ENCODE assay signal across 8 mouse cellular contexts in the genomic region with DNA sequence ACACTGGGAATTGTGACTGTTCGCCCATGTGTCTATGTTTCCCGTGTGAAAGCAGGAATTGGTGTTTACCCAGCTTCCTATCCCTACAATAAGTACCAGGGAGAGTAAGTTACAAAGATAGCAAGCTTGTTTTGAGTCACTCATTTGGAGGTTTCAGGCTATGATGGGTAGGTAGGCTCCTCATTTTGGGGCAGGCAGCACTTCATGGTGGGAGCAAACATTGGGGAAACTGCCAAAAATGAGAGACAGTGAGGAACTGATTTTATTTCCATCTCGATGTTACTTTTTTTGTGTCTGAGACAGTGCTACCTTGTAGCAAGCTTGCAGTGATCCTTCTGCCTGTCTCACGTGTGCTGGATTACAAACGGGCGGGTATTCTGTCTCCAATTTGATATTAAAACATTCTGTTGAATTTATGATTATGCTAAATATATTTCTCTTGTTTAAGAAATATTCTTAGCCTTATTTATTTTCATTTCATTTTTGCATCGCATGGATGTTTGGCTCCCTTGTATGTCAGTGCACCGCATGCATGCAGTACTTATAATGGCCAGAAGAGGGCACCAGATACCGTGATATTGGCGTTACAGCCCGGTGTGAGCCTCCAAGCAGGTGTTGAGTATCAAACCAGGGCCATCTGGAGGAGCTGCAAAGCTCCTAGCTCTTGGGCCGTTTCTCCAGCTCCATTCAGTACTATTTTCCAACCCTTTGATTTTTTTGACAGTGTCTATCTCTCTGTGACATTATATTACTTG.
DNase-seq lines count a peak whose midpoint lies in the region; ATAC-seq lines count a peak whose summit lies in the region.

No protein-coding gene starts in this region.

- H3K9me3 ChIP-seq in midbrain, embryonic 11.5 days (ENCODE audit: control insufficient read depth, low read length) = no peaks in the 10 kb centered on the region
- no peaks in the 10 kb centered on the region for H3K9me3 ChIP-seq in midbrain, embryonic 15.5 days
- no peaks in the 10 kb centered on the region for H3K9me3 ChIP-seq in limb, embryonic 10.5 days (replicated peaks)

- peak; percentile 91 for DNase-seq in midbrain, embryonic 11.5 days (ENCODE audit: low spot score, missing footprints)
- DNase-seq in adipocyte (ENCODE audit: low spot score) = peak; percentile 8
- DNase-seq in kidney, adult 8-10 months = peak; percentile 7 to 69
- DNase-seq in limb, embryonic 10.5 days (ENCODE audit: low spot score) = peak; percentile 64
- peak; percentile 20 for DNase-seq in retina, postnatal 7 days (ENCODE audit: low read depth, low spot score)
- DNase-seq in natural killer cell, adult 2 months (ENCODE audit: low spot score in 2 of 2) = no peak

- no peak overlapping the region for H3K4me3 ChIP-seq in midbrain, embryonic 11.5 days (ENCODE audit: low read depth, low read length)
- H3K4me3 ChIP-seq in midbrain, embryonic 15.5 days = no peak overlapping the region
- no peak overlapping the region for H3K4me3 ChIP-seq in limb, embryonic 10.5 days

- no peak overlapping the region for H3K9ac ChIP-seq in midbrain, embryonic 11.5 days (ENCODE audit: low read length)
- no peak overlapping the region for H3K9ac ChIP-seq in midbrain, embryonic 15.5 days

- H3K4me1 ChIP-seq in midbrain, embryonic 11.5 days (ENCODE audit: control insufficient read depth, insufficient read depth, low read length) = no peaks in the 10 kb centered on the region
- no peaks in the 10 kb centered on the region for H3K4me1 ChIP-seq in midbrain, embryonic 15.5 days
- H3K4me1 ChIP-seq in limb, embryonic 10.5 days = no peaks in the 10 kb centered on the region

- H3K4me2 ChIP-seq in midbrain, embryonic 11.5 days = no peak overlapping the region
- H3K4me2 ChIP-seq in midbrain, embryonic 15.5 days = no peak overlapping the region

- ATAC-seq in midbrain, embryonic 11.5 days (ENCODE audit: low FRiP score) = peak; percentile 61; the same call in 1 of the 2 replicates
- ATAC-seq in midbrain, embryonic 15.5 days (replicated peaks) = no peak
- ATAC-seq in common myeloid progenitor, adult 5-6 weeks (replicated peaks; ENCODE audit: low read depth, poor library complexity, severe bottlenecking) = peak; percentile 74

- no peaks in the 10 kb centered on the region for H3K27me3 ChIP-seq in midbrain, embryonic 11.5 days (ENCODE audit: control insufficient read depth, insufficient read depth, low read length)
- H3K27me3 ChIP-seq in midbrain, embryonic 15.5 days (replicated peaks) = no peaks in the 10 kb centered on the region
- H3K27me3 ChIP-seq in limb, embryonic 10.5 days (ENCODE audit: low read depth, poor library complexity, severe bottlenecking) = no peaks in the 10 kb centered on the region

- WGBS in midbrain, embryonic 11.5 days = 43% methylated on average over 12 of the region's 12 CpGs
- 40% methylated on average over 12 of the region's 12 CpGs for WGBS in midbrain, embryonic 15.5 days
- 43% methylated on average over 12 of the region's 12 CpGs for WGBS in limb, embryonic 10.5 days

- no peak overlapping the region for H3K27ac ChIP-seq in midbrain, embryonic 11.5 days (ENCODE audit: low read depth, low read length)
- H3K27ac ChIP-seq in midbrain, embryonic 15.5 days = no peak overlapping the region
- H3K27ac ChIP-seq in limb, embryonic 10.5 days = no peak overlapping the region

- H3K36me3 ChIP-seq in midbrain, embryonic 11.5 days (ENCODE audit: control insufficient read depth, insufficient read depth, low read length) = no peaks in the 10 kb centered on the region
- H3K36me3 ChIP-seq in midbrain, embryonic 15.5 days (replicated peaks) = no peaks in the 10 kb centered on the region
- H3K36me3 ChIP-seq in limb, embryonic 10.5 days = no peaks in the 10 kb centered on the region

Comparison
In these comparisons a context has a peak if more than half of its experiments do, and no peak if none do; other contexts are left out.
1. DNase-seq: peak in midbrain, embryonic 11.5 days (single experiment), adipocyte (single experiment), kidney, adult 8-10 months (2 of 2), limb, embryonic 10.5 days (single experiment) and retina, postnatal 7 days (single experiment); none in natural killer cell, adult 2 months (0 of 2).